Mouse (Mus musculus) urinary bladder, postnatal 36 days (tissue): ENCODE data around the gene Zbtb37.

Source experiments
- DNase-seq, 2 experiments: peaks; one replicate each; pipeline ENCODE4 v3.0.0; 2022; ENCODE audit warnings: low spot score in 2 of 2, mixed read lengths in 1 of 2

Zbtb37 gene

GRCm38 (mm10) chr1:161034435-161035280, at the start of gene Zbtb37:
Gene Zbtb37 (minus strand): TSS chr1:161034849.
- DNase-seq = peak; percentile 96 to 98

GRCm38 (mm10) chr1:161077243-161077642, 42.6 kb upstream of the Zbtb37 start:
- no peak for DNase-seq

- DNase-seq = no peak
These were observed 41.6 kb upstream of the Zbtb37 start for GRCm38 (mm10) chr1:161076238-161076637.

DNA sequence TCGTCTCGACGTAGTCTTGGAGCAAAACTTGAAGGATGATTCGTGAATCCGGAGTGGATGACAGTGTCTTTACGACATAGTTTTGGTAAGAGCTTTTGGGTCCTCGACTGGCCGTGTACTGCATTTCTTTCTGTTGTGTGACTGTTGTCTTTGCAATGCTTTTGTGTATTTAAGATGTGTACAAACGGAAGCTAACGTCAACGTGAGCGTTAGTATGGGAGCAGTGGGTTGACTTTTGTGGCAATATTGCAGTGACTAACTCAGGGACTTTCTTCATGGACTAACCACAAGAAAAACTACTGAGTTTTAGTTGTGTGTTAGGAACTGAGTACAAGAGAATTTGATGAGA, 36.6 kb upstream of the Zbtb37 start:
- no peak for DNase-seq

- peak; percentile 96 to 97 for DNase-seq
These were observed 36.0 kb upstream of the Zbtb37 start, which contains the start of the genes Dars2 and Cenpl for GRCm38 (mm10) chr1:161070352-161071271. Gene Dars2 (minus strand): TSS chr1:161070658. Gene Cenpl (plus strand): TSS chr1:161070713.

- DNase-seq = no peak
These were observed 28.7 kb upstream of the Zbtb37 start for GRCm38 (mm10) chr1:161063351-161063750.

GRCm38 (mm10) chr1:161057164-161057563, 22.5 kb upstream of the Zbtb37 start:
- DNase-seq = no peak

- no peak for DNase-seq
These were observed 12.3 kb upstream of the Zbtb37 start for GRCm38 (mm10) chr1:161046972-161047371.

- DNase-seq = no peak
These were observed 6.8 kb upstream of the Zbtb37 start for GRCm38 (mm10) chr1:161041261-161042020.

- DNase-seq = no peak
These were observed 6.2 kb upstream of the Zbtb37 start for GRCm38 (mm10) chr1:161040855-161041254.

DNA sequence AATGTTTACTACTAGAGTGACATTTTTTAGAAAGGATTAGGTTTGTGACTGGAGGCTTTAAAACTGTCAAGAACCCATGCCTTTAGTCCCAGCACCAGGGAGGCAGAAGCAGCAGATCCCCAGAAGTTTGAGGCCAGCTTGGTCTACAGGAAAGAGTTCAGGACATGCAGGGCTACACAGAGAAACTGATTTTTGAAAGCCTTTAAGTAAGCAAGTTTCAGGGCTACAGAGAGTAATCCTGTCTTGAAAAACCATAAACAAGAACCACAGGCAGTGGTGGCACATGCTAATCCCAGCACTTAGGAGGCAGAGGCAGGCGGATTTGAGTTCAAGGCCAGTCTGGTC, 5.7 kb upstream of the Zbtb37 start:
- DNase-seq = no peak

- no peak for DNase-seq
These were observed 5.2 kb upstream of the Zbtb37 start for GRCm38 (mm10) chr1:161039741-161040425.

GRCm38 (mm10) chr1:161038968-161039721, 4.5 kb upstream of the Zbtb37 start:
- no peak for DNase-seq

GRCm38 (mm10) chr1:161038004-161038403, 3.4 kb upstream of the Zbtb37 start:
- no peak for DNase-seq

GRCm38 (mm10) chr1:161037599-161037998, 3.0 kb upstream of the Zbtb37 start:
- no peak for DNase-seq

DNA sequence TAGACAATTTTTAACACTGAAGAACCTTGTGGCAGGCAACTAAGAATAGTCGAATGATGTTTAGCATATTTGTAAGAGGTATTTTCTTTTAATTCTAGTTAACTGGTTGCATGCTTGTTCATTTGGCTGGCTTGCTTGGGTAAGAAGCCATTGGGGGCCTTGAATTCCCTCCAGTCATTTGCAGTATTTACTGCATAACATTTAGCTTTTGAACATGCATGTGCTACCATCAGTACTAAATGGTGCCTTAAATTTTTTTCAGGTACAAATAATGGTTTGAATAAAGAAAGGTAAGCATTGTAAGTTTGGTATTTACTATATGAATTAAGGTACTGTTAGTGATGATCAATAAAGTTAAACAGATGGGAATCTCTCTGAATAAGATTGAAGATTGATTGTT, 2.4 kb upstream of the Zbtb37 start:
- no peak for DNase-seq

DNA sequence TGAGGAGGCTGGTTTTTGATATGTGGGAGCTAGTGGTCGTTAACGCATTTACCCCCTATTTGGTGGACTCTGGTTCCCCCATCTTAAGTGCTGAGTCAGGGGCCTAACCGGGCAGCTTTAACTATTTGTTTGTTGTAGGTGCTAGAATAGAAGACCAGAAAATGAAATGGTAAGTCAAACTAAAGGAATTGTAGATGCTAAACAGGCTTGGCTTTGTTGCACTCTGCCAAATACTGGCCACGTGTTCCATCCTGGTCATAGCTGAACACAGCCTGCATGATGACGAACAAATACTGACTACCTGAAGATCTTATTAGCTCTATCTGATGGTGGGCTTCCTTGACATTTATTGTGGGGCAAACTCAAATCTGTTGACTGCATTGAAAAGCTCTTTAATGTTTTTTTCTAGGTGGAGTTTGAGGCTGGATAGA, 1.8 kb upstream of the Zbtb37 start:
- no peak for DNase-seq

- no peak for DNase-seq
These were observed 1.2 kb upstream of the Zbtb37 start for GRCm38 (mm10) chr1:161035786-161036404.

DNA sequence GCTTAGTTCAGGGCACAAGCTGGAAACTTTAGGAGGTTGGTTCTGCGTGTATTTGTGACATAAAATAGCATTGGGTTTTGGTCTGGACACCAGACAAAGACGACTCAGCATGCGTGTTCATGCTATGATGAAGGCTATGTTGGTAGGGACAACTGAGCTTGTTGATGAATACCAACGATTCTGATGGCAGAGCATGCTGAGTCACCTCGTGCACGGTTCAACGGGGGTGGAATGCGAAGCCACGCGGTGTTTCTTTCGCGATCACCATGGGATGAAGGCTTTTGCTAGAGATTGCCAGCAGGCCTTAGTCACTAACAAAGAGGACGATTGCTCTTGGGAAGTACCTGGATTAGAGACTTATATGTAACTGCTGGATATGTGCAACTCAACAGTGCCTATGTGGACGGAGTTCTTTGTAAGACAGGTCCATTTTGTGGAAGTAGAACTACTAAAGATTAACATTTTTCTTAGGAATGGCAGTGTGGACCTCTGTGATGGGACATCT, 684 bp upstream of the Zbtb37 start:
- peak in 1 of 2 experiments; percentile 11 for DNase-seq
